Mouse (Mus musculus) liver, postnatal 0 days (tissue): ENCODE data around the gene Prkca.

Experiments used
- CTCF ChIP-seq: sonication (generic); IDR thresholded peaks from 2 replicates; pipeline ENCODE4 v1.5.1; 2016; ENCODE audit warnings: antibody characterized with exemption, low read depth
- EP300 ChIP-seq: IDR thresholded peaks from 2 replicates; pipeline ENCODE4 v1.6.1; 2016; ENCODE audit warnings: antibody characterized with exemption, low read depth, mild to moderate bottlenecking

DNA sequence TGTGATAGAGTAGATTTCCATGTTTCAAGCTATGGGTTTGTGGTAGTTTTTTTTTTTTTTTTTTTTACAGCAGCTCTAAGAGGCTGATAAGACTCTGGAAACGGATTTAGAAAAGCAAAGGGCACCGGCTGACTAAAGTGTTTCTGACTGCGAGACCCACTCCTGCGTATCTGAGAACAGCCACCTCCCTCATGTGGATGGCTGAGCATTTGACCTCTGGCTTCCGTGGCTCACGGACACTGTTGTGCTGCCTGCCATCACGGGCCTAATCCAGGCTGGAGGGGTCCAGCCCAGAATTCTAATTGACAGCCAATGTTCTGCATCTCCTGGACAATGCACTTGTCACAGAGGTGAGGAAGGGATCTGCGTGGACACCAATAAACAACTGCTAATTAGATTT lies 253.0 kb downstream of the Prkca start:
- no peak for TF ChIP-seq CTCF
- TF ChIP-seq EP300, result no peak
